ENCODE assay signal across 27 mouse cellular contexts in genomic region chr16:33782729-33783091, GRCm38 (mm10). TPM values are rescaled to one million over a fixed set of nuclear protein-coding genes. Genes with fewer than 3 reads are reported as not detected.
DNase-seq lines count a peak whose midpoint lies in the region; ATAC-seq lines count a peak whose summit lies in the region.
"Had no signal": no experiment of that assay in that cellular context is flagged by ENCODE, and none has a peak within 500 bp of the region (broad histone marks: within the 10 kb centered on the region; RNA-seq: fewer than 3 reads in every experiment).

No protein-coding gene starts in this region.

- peaks cover 96% of the 10 kb centered on the region for H3K4me1 ChIP-seq in megakaryocyte, embryonic 14.5 days
- H3K4me1 ChIP-seq in intestine, embryonic 15.5 days (replicated peaks), result peaks cover 8% of the 10 kb centered on the region
- H3K4me1 ChIP-seq in liver, embryonic 13.5 days (replicated peaks), result peaks cover 50% of the 10 kb centered on the region
- H3K4me1 ChIP-seq: embryonic facial prominence, embryonic 12.5 days; embryonic facial prominence, embryonic 15.5 days; forebrain, embryonic 12.5 days; forebrain, embryonic 15.5 days had no signal

- no peak overlapping the region for H3K9ac ChIP-seq in intestine, embryonic 15.5 days
- H3K9ac ChIP-seq in liver, embryonic 13.5 days, result no peak overlapping the region
- H3K9ac ChIP-seq: embryonic facial prominence, embryonic 12.5 days; embryonic facial prominence, embryonic 15.5 days; forebrain, embryonic 12.5 days; forebrain, embryonic 15.5 days; heart, embryonic 12.5 days; heart, embryonic 15.5 days; hindbrain, embryonic 14.5 days had no signal

- peaks cover 48% of the 10 kb centered on the region for H3K36me3 ChIP-seq in megakaryocyte, embryonic 14.5 days (replicated peaks; ENCODE audit: low read length)
- H3K36me3 ChIP-seq in intestine, embryonic 15.5 days, result no peaks in the 10 kb centered on the region
- H3K36me3 ChIP-seq in liver, embryonic 13.5 days, result no peaks in the 10 kb centered on the region
- H3K36me3 ChIP-seq: embryonic facial prominence, embryonic 12.5 days; embryonic facial prominence, embryonic 15.5 days; forebrain, embryonic 12.5 days; forebrain, embryonic 15.5 days; heart, embryonic 12.5 days; heart, embryonic 15.5 days had no signal

- peak overlapping the region; percentile 82 for H3K4me3 ChIP-seq in megakaryocyte, embryonic 14.5 days (replicated peaks)
- H3K4me3 ChIP-seq in intestine, embryonic 15.5 days (replicated peaks), result no peak overlapping the region
- no peak overlapping the region for H3K4me3 ChIP-seq in liver, embryonic 13.5 days (replicated peaks)
- H3K4me3 ChIP-seq: embryonic facial prominence, embryonic 12.5 days; embryonic facial prominence, embryonic 15.5 days; erythroblast, embryonic 14.5 days; forebrain, embryonic 12.5 days; forebrain, embryonic 15.5 days; heart, embryonic 12.5 days; heart, embryonic 15.5 days had no signal

- no peaks in the 10 kb centered on the region for H3K9me3 ChIP-seq in megakaryocyte, embryonic 14.5 days
- no peaks in the 10 kb centered on the region for H3K9me3 ChIP-seq in intestine, embryonic 15.5 days
- no peaks in the 10 kb centered on the region for H3K9me3 ChIP-seq in liver, embryonic 13.5 days (replicated peaks)
- H3K9me3 ChIP-seq: embryonic facial prominence, embryonic 12.5 days; embryonic facial prominence, embryonic 15.5 days; forebrain, embryonic 12.5 days; forebrain, embryonic 15.5 days; heart, embryonic 12.5 days; heart, embryonic 15.5 days had no signal

- H3K27ac ChIP-seq in intestine, embryonic 15.5 days, result peak overlapping the region; percentile 69; the same call in 1 of the 2 replicates
- H3K27ac ChIP-seq in liver, embryonic 13.5 days, result peak overlapping the region; percentile 73
- H3K27ac ChIP-seq: embryonic facial prominence, embryonic 12.5 days; embryonic facial prominence, embryonic 15.5 days; forebrain, embryonic 12.5 days; forebrain, embryonic 15.5 days; heart, embryonic 15.5 days; hindbrain, embryonic 14.5 days; hindbrain, postnatal 0 days had no signal

- WGBS in intestine, embryonic 15.5 days, result 77% methylated on average over 1 of the region's 1 CpGs
- 49% methylated on average over 1 of the region's 1 CpGs for WGBS in liver, embryonic 13.5 days (ENCODE audit: insufficient replicate concordance)

- no peak for ATAC-seq in megakaryocyte, adult 5-6 weeks (ENCODE audit: poor library complexity, severe bottlenecking)
- no peak for ATAC-seq in intestine, embryonic 15.5 days
- no peak for ATAC-seq in liver, embryonic 13.5 days (ENCODE audit: low read depth)
- ATAC-seq: activated CD4-positive, CD25-positive, alpha-beta regulatory T cell, adult 4 months; CD4-positive, CD25-positive, alpha-beta regulatory T cell, adult 4 months; forebrain, embryonic 15.5 days; hindbrain, postnatal 0 days had no signal

- H3K4me2 ChIP-seq in intestine, embryonic 15.5 days (replicated peaks), result no peak overlapping the region
- no peak overlapping the region for H3K4me2 ChIP-seq in liver, embryonic 13.5 days
- H3K4me2 ChIP-seq: embryonic facial prominence, embryonic 12.5 days; embryonic facial prominence, embryonic 15.5 days; forebrain, embryonic 12.5 days; forebrain, embryonic 15.5 days; heart, embryonic 12.5 days; heart, embryonic 15.5 days; hindbrain, embryonic 14.5 days had no signal

- DNase-seq in liver, embryonic 13.5 days, result no peak
- DNase-seq in layer of hippocampus, postnatal 14 days (ENCODE audit: low spot score in 2 of 2), result no peak
- no peak for DNase-seq in cerebellum, postnatal 14 days
- no peak for DNase-seq in urinary bladder, postnatal 25 days (ENCODE audit: low spot score)
- DNase-seq: cerebellum, adult 18-20 months; cerebellum, adult 9-10 months; cerebellum, postnatal 25 days; gastrocnemius, postnatal 25 days; heart, adult 18-20 months; heart, postnatal 10 days; heart, postnatal 36 days had no signal

- no peaks in the 10 kb centered on the region for H3K27me3 ChIP-seq in megakaryocyte, embryonic 14.5 days (replicated peaks)
- H3K27me3 ChIP-seq in intestine, embryonic 15.5 days (replicated peaks), result no peaks in the 10 kb centered on the region
- no peaks in the 10 kb centered on the region for H3K27me3 ChIP-seq in liver, embryonic 13.5 days
- H3K27me3 ChIP-seq: embryonic facial prominence, embryonic 12.5 days; embryonic facial prominence, embryonic 15.5 days; forebrain, embryonic 12.5 days; forebrain, embryonic 15.5 days; heart, embryonic 12.5 days; heart, embryonic 15.5 days had no signal

RNA-seq across cellular contexts. Expression of gene Muc13, which starts 11.1 kb away (rescaled TPM):
- polyA plus RNA-seq in megakaryocyte, embryonic 14.5 days (2012; ENCODE audit: insufficient read depth, low replicate concordance), result 11.6 and 21.1 TPM in 2 replicates
- total RNA-seq in megakaryocyte, adult 5-6 weeks (2015), result 1.2 and 2.1 TPM in 2 replicates
- 0.81 and 1.8 TPM in 2 replicates for total RNA-seq in megakaryocyte, adult 5-6 weeks (2017)
- polyA plus RNA-seq in intestine, embryonic 15.5 days (2015; fragmentation: Nextera tagmentation; extraction: Ambion mirVana), result 209 and 261 TPM in 2 replicates
- polyA plus RNA-seq in liver, embryonic 13.5 days (2015; fragmentation: Nextera tagmentation; extraction: Ambion mirVana), result 2.7 and 3.2 TPM in 2 replicates
- not detected for total RNA-seq in layer of hippocampus, postnatal 14 days (2021)
- total RNA-seq: adrenal gland, postnatal 25 days; gastrocnemius, adult 8-10 months; gastrocnemius, postnatal 25 days; heart, adult 18-20 months; hindbrain, postnatal 0 days had no signal
- polyA plus RNA-seq: erythroblast, embryonic 14.5 days; forebrain, embryonic 15.5 days; hindbrain, embryonic 14.5 days had no signal

RNA-seq across cellular contexts. Expression of gene Itgb5, which starts 46.8 kb away (rescaled TPM):
- polyA plus RNA-seq in megakaryocyte, embryonic 14.5 days (2012; ENCODE audit: insufficient read depth, low replicate concordance), result 6.9 and 13.0 TPM in 2 replicates
- total RNA-seq in megakaryocyte, adult 5-6 weeks (2015), result 11.8 and 15.2 TPM in 2 replicates
- 17.2 and 20.8 TPM in 2 replicates for total RNA-seq in megakaryocyte, adult 5-6 weeks (2017)
- 35.8 and 36.1 TPM in 2 replicates for polyA plus RNA-seq in intestine, embryonic 15.5 days (2015; fragmentation: Nextera tagmentation; extraction: Ambion mirVana)
- polyA plus RNA-seq in liver, embryonic 13.5 days (2015; fragmentation: Nextera tagmentation; extraction: Ambion mirVana), result 10.9 and 11.3 TPM in 2 replicates
- 10 to 100 TPM; 35.0 to 36.5 TPM for total RNA-seq in layer of hippocampus, postnatal 14 days (2021)
